Mouse (Mus musculus) brain, embryonic 14.5 days (tissue): ENCODE data around the gene Vmn1r79. TPM values are rescaled to one million over a fixed set of nuclear protein-coding genes. Genes with fewer than 3 reads are reported as not detected.
"Not testable (repeated sequence)": the region's sequence is repeated elsewhere in the genome, so short reads cannot be mapped to it uniquely, and the experiment has no call there.

Experiments
- DNase-seq: peaks from one replicate; pipeline ENCODE4 v3.0.0-alpha.2; 2011; ENCODE audit warnings: low read depth
- CTCF ChIP-seq: fragments of 200-500 bp; IDR thresholded peaks from 2 replicates; pipeline ENCODE4 v1.5.1; 2012; ENCODE audit warnings: inconsistent platforms, mild to moderate bottlenecking, moderate library complexity, borderline replicate concordance; ENCODE audit not compliant: insufficient read depth, insufficient read length; ENCODE audit errors: extremely low read depth
- POLR2A ChIP-seq: fragments of 200-500 bp; IDR thresholded peaks from 2 replicates; pipeline ENCODE4 v1.6.1; 2012; ENCODE audit warnings: mild to moderate bottlenecking, inconsistent platforms, borderline replicate concordance; ENCODE audit not compliant: poor library complexity, insufficient read depth, insufficient read length, severe bottlenecking; ENCODE audit errors: extremely low read depth
- polyA plus RNA-seq: library from polyadenylated mRNA; depleted of rRNA; stranded (reverse); fragments of >200 nt; gene quantifications from 2 replicates; pipeline ENCODE4 v1.2.3, GENCODE M21; 2012; rRNA removed

Vmn1r79 gene
- polyA plus RNA-seq: not detected in 2 replicates

GRCm38 (mm10) chr7:12170979-12171378, at the start of gene Vmn1r79:
Vmn1r79 (plus strand) TSS chr7:12171279.
- not testable (repeated sequence) for DNase-seq

GRCm38 (mm10) chr7:12149957-12150356, 21.1 kb upstream of the Vmn1r79 start, which contains the start of gene Vmn1r78:
Vmn1r78 (plus strand) TSS chr7:12150257.
- TF ChIP-seq CTCF (no peak), POLR2A (no peak)

DNA sequence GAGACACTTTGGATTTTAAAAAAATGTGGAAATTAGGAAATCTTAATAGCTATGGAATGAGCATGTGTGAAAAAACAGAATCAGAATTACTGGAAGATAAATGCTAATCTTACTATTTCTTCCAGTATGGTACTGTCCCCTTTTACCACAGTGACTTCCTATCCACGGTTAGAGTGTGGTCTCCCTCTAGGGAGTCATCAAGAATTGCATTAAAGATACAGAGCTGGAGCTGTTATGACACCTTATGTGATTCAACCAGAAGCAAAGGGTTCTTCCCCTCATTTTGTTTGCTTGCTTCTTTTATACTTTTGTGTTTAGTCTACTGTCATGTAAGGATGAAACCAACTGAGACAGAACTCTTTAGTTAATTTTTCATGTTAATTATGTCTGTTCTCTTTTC, 14.6 kb upstream of the Vmn1r79 start:
- DNase-seq: not testable (repeated sequence)

More at GRCm38 (mm10) chr7:12149957-12150356, 21.1 kb upstream of the Vmn1r79 start, which contains the start of gene Vmn1r78:
- no peak for DNase-seq

GRCm38 (mm10) chr7:12172926-12173325, 1.8 kb downstream of the Vmn1r79 start:
- not testable (repeated sequence) for DNase-seq

DNA sequence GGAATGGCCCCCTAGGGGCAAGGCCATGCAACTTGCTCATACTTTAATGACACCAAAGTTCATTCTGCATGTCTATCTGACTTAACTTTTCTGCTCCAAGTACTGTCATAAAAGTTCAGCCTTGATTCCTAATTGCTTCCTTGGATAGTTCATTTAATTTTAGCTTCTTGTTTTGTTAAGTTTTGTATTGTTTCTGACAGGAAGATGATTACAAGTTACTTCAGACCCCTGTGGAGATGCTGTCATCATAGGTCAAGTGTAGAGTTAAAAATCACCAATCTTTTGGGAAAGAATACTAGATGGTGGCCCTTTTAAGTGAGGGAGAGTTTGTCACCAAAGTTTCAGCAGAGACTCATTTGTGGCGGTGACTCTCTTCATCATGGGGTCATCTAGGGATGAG, 17.9 kb downstream of the Vmn1r79 start, which contains the start of gene Vmn1r80:
Vmn1r80 (plus strand) TSS at position 301 of the 400 bp plus-strand sequence.
- no peak for DNase-seq
- TF ChIP-seq CTCF (no peak), POLR2A (no peak)

DNA sequence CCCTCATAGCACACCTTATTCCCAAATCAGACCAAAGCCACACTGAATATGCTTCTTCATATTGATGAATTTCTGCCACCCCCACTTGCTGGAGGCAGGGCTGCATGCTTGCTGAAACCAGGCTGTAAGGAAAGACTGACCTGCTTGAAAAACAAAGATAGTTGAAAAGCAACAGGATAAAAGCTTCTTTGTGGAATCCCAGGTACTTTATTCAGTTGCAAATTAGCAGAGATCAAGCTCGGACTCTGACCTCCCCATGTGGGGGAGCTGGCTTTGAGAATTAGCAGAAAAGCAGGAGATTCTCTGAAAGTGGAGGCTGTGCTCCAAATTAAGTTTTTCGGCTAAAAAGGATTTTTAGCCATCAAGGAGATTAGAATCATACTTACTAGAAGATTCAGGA, 33.1 kb downstream of the Vmn1r79 start:
- TF ChIP-seq POLR2A: no peak
- TF ChIP-seq CTCF: no peak
- no peak for DNase-seq

Other genes starting within 250 kb of the Vmn1r79 start
- gene Vmn1r76, start 233.1 kb upstream of the Vmn1r79 start, polyA plus RNA-seq: not detected in 2 replicates
- not detected in 2 replicates for gene Vmn1r77, start 134.5 kb upstream of the Vmn1r79 start, polyA plus RNA-seq
- gene Vmn1r78, start 21.0 kb upstream of the Vmn1r79 start, polyA plus RNA-seq: not detected in 2 replicates
- gene Vmn1r80, start 18.0 kb downstream of the Vmn1r79 start, polyA plus RNA-seq: not detected in 2 replicates
- not detected in 2 replicates for gene Vmn1r81, start 97.0 kb downstream of the Vmn1r79 start, polyA plus RNA-seq
- not detected in 2 replicates for gene Vmn1r82, start 129.2 kb downstream of the Vmn1r79 start, polyA plus RNA-seq
- gene Vmn1r83, start 158.2 kb downstream of the Vmn1r79 start, polyA plus RNA-seq: not detected in 2 replicates
- gene Vmn1r84, start 198.0 kb downstream of the Vmn1r79 start, polyA plus RNA-seq: not detected in 2 replicates